Mouse (Mus musculus): ENCODE data around the gene Cavin2. TPM values are rescaled to one million over a fixed set of nuclear protein-coding genes. Genes with fewer than 3 reads are reported as not detected.

Gene Cavin2
- polyA plus RNA-seq (2015; fragmentation: Nextera tagmentation; extraction: Ambion mirVana) = 3.2 and 4.2 TPM in 2 replicates

GRCm38 (mm10) chr1:51288755-51289619 lies at the start of gene Cavin2:
Gene Cavin2 (plus strand): TSS chr1:51289126.
- H3K36me3 ChIP-seq = no peaks in the 10 kb centered on the region
- no peak within 1 kb of the TSS for H3K9ac ChIP-seq (replicated peaks)
- ATAC-seq = peak; percentile 34; the same call in 1 of the 2 replicates
- WGBS = 69% methylated on average over 17 of the region's 17 CpGs
- H3K4me2 ChIP-seq (replicated peaks) = no peak within 1 kb of the TSS
- no peaks in the 10 kb centered on the region for H3K9me3 ChIP-seq
- peaks cover 8% of the 10 kb centered on the region; the same call in 1 of the 2 replicates for H3K4me1 ChIP-seq (replicated peaks)
- H3K27ac ChIP-seq = no peak within 1 kb of the TSS
- H3K4me3 ChIP-seq (replicated peaks) = no peak within 1 kb of the TSS
- H3K27me3 ChIP-seq = no peaks in the 10 kb centered on the region

DNA sequence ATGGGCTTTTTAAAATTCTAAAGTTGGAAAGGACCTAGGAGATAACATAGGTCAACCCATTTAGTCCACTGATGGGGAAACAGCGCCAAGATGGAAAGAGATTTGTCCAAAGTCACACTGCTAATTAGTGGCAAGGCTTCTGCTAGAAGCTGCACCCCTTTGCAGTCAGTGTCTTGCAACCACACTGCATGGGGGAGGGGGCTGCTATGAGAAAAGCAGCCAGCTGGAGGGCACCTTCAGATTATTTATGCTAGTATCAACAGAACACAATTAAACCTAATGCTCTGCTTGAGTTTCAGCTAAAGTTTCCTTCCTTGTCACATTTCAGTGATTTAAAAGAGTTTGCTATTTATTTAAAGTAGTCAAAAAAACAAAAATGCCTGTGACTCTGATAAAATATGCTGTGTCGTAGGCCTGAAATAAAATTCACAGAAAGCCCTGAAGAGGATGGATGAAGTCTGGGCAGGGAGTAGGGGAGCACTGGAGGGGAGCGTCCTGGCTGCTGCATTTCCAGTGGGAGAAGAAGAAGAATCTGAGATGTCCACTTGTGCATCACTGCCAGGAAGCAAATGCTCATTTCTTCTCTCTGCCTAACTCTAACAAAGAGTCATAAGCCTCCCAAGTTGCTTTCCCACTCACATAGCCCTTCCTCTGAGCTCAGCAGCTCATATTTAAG lies 47.5 kb upstream of the Cavin2 start:
- Histone ChIP-seq H3K4me1 (replicated peaks) (no peaks in the 10 kb centered on the region), H3K36me3 (no peaks in the 10 kb centered on the region), H3K4me2 (replicated peaks) (no peak overlapping the region), H3K4me3 (replicated peaks) (no peak overlapping the region), H3K27me3 (no peaks in the 10 kb centered on the region), H3K9ac (replicated peaks) (no peak overlapping the region), H3K27ac (no peak overlapping the region), H3K9me3 (no peaks in the 10 kb centered on the region)
- ATAC-seq = no peak
- 82% methylated on average over 3 of the region's 3 CpGs for WGBS

DNA sequence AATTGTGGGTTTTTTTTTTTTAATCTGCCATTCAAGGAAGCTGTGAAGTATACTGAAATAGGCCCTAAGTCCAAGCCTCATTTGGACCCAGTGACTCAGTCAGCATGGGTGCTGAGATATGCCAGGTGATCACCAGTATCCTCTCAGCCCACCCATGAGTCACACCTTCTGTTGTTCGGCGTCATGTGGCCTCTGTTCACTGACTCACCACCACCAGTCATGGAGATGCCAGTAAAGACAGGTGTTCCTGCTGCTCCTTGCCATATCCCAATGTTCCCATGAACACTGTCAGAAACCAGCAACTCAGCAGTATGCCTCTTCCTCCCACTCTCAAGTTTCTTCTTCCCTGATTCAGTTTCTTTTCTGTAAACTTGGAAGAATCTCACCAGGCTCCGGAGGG lies 45.6 kb upstream of the Cavin2 start:
- no peaks in the 10 kb centered on the region for H3K4me1 ChIP-seq (replicated peaks)
- H3K27ac ChIP-seq = no peak overlapping the region
- no peaks in the 10 kb centered on the region for H3K27me3 ChIP-seq
- ATAC-seq = no peak
- no peak overlapping the region for H3K4me2 ChIP-seq (replicated peaks)
- H3K9me3 ChIP-seq = no peaks in the 10 kb centered on the region
- no peak overlapping the region for H3K4me3 ChIP-seq (replicated peaks)
- H3K9ac ChIP-seq (replicated peaks) = no peak overlapping the region
- H3K36me3 ChIP-seq = no peaks in the 10 kb centered on the region
- 90% methylated on average over 3 of the region's 3 CpGs for WGBS

DNA sequence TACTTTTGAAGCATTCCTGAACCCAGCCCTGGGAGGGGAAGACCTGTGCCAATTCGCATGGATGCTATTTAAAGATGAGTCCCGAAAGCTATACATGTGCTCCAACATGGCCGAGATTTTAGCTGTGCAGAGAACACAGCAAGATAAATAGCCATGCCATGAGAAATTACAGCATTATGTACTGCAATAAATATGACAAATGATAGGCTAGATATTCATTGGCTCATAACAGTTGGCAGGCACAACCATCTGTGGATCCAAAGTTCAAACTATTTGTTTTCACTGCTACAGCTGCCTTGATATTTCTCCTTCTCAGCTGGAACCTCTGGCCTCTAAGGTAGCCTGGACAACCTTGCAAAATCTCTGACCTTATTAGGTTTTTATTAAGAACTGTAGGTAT lies 45.1 kb upstream of the Cavin2 start:
- ATAC-seq = no peak
- Histone ChIP-seq H3K4me1 (replicated peaks) (no peaks in the 10 kb centered on the region), H3K4me3 (replicated peaks) (no peak overlapping the region), H3K27ac (no peak overlapping the region), H3K27me3 (no peaks in the 10 kb centered on the region), H3K9ac (replicated peaks) (no peak overlapping the region), H3K9me3 (no peaks in the 10 kb centered on the region), H3K36me3 (no peaks in the 10 kb centered on the region), H3K4me2 (replicated peaks) (no peak overlapping the region)
- 92% methylated on average over 3 of the region's 3 CpGs for WGBS

DNA sequence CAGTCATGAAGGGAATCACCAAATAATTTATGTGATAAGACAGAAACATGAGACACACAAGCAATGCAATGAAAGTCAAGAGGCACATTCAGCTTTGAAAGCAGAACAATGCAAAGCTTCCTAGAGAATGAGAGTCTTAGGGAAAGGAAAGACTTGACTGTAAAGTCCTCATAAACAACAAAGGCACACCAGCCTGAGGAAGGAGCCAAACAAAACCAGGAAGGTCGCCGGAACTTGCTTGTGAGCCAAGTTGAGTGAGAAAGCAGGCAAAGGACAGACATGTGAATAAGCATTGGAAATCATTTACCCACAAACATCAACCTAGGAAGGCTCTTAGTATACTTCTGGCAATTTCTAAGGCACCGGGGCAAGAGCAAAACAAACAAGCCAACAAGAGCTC lies 43.5 kb upstream of the Cavin2 start:
- WGBS = 82% methylated on average over 3 of the region's 3 CpGs
- ATAC-seq = no peak
- no peak overlapping the region for H3K27ac ChIP-seq

GRCm38 (mm10) chr1:51250302-51250701 lies 38.6 kb upstream of the Cavin2 start:
- H3K9me3 ChIP-seq = no peaks in the 10 kb centered on the region
- H3K4me1 ChIP-seq (replicated peaks) = no peaks in the 10 kb centered on the region
- H3K9ac ChIP-seq (replicated peaks) = no peak overlapping the region
- no peaks in the 10 kb centered on the region for H3K27me3 ChIP-seq
- no peak overlapping the region for H3K4me2 ChIP-seq (replicated peaks)
- 95% methylated on average over 5 of the region's 5 CpGs for WGBS
- no peaks in the 10 kb centered on the region for H3K36me3 ChIP-seq
- no peak overlapping the region for H3K27ac ChIP-seq
- no peak for ATAC-seq
- H3K4me3 ChIP-seq (replicated peaks) = no peak overlapping the region

More for the DNA sequence above, 43.5 kb upstream of the Cavin2 start:
- Histone ChIP-seq H3K4me3 (replicated peaks) (no peak overlapping the region), H3K4me2 (replicated peaks) (no peak overlapping the region), H3K36me3 (no peaks in the 10 kb centered on the region), H3K9ac (replicated peaks) (no peak overlapping the region), H3K27me3 (no peaks in the 10 kb centered on the region), H3K4me1 (replicated peaks) (no peaks in the 10 kb centered on the region), H3K9me3 (no peaks in the 10 kb centered on the region)

DNA sequence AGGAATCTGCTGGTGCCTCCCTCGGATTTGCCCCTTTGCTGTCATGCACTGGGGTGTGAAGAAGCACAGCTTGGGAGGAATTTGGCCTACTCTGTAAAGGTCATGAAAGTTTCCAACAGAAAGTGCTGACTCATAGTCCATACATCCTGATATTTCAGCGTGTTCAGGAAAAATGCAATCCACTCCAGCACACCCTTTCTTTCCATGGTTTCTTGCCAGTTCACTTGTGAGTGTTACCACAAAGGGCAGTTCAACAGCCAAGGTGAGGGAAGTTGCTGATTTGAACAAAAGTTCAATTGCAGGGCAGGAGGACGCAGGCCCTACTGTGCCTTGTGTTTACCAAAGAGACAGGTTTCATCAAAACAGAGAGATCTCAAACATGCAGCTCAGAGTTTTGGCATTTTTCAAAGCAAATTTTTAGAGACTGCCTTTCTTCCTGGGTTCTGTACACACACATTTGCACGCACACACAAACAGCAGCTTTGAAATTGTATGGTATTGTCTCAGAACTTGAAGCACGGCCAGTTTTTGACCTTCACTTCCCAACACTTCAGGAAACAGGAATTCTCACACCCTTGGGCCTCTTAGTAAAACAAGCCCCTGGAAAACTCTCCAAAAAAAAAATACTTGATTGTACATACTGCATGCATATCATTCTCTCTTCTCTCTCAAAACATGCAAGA lies 23.7 kb upstream of the Cavin2 start:
- Histone ChIP-seq H3K9me3 (no peaks in the 10 kb centered on the region), H3K4me2 (replicated peaks) (no peak overlapping the region), H3K27me3 (no peaks in the 10 kb centered on the region), H3K36me3 (no peaks in the 10 kb centered on the region), H3K4me1 (replicated peaks) (0 out of 2 replicates have a peak, but pooled peaks cover 2% of the 10 kb centered on the region), H3K27ac (no peak overlapping the region), H3K9ac (replicated peaks) (no peak overlapping the region), H3K4me3 (replicated peaks) (no peak overlapping the region)
- 62% methylated on average over 5 of the region's 5 CpGs for WGBS
- ATAC-seq = no peak

DNA sequence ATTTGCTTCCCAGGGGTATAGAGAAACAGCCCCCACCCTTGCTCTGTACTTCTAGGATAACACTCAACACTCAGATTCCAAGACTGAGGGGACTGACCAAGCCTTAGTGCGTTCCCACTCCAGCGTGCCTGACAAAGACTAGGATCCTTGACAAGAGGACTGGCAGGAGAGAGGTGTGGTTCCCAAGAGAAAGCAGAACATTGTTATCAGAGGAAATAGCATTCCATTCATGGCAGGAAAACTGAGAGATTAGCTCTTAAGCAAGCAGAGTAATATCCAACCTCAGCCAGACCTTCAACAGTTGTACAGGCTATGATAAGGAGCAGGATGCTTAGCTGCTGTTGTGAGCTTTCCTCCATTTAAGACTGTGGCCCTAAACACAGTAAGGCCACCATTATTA lies 23.0 kb upstream of the Cavin2 start:
- Histone ChIP-seq H3K4me3 (replicated peaks) (no peak overlapping the region), H3K4me1 (replicated peaks) (0 out of 2 replicates have a peak, but pooled peaks cover 2% of the 10 kb centered on the region), H3K4me2 (replicated peaks) (no peak overlapping the region), H3K9me3 (no peaks in the 10 kb centered on the region), H3K9ac (replicated peaks) (no peak overlapping the region), H3K27ac (no peak overlapping the region), H3K36me3 (no peaks in the 10 kb centered on the region), H3K27me3 (no peaks in the 10 kb centered on the region)
- 69% methylated on average over 2 of the region's 2 CpGs for whole genome bisulfite sequencing
- no peak for ATAC-seq

- Histone ChIP-seq H3K9me3 (no peaks in the 10 kb centered on the region), H3K4me1 (replicated peaks) (0 out of 2 replicates have a peak, but pooled peaks cover 2% of the 10 kb centered on the region), H3K27ac (no peak overlapping the region), H3K27me3 (no peaks in the 10 kb centered on the region), H3K4me3 (replicated peaks) (no peak overlapping the region), H3K9ac (replicated peaks) (no peak overlapping the region), H3K36me3 (no peaks in the 10 kb centered on the region), H3K4me2 (replicated peaks) (no peak overlapping the region)
- WGBS = 65% methylated on average over 5 of the region's 5 CpGs
- ATAC-seq = no peak
Measured at GRCm38 (mm10) chr1:51267125-51267524, 21.8 kb upstream of the Cavin2 start.

GRCm38 (mm10) chr1:51268225-51268624 lies 20.7 kb upstream of the Cavin2 start:
- H3K9me3 ChIP-seq = no peaks in the 10 kb centered on the region
- ATAC-seq = no peak
- no peaks in the 10 kb centered on the region for H3K36me3 ChIP-seq
- H3K4me2 ChIP-seq (replicated peaks) = no peak overlapping the region
- no peak overlapping the region for H3K4me3 ChIP-seq (replicated peaks)
- 0 out of 2 replicates have a peak, but pooled peaks cover 2% of the 10 kb centered on the region for H3K4me1 ChIP-seq (replicated peaks)
- no peak overlapping the region for H3K9ac ChIP-seq (replicated peaks)
- 92% methylated on average over 2 of the region's 2 CpGs for WGBS
- no peaks in the 10 kb centered on the region for H3K27me3 ChIP-seq
- no peak overlapping the region for H3K27ac ChIP-seq

GRCm38 (mm10) chr1:51270196-51270935 lies 18.6 kb upstream of the Cavin2 start:
- Histone ChIP-seq H3K27ac (no peak overlapping the region), H3K9me3 (no peaks in the 10 kb centered on the region), H3K4me2 (replicated peaks) (no peak overlapping the region), H3K36me3 (no peaks in the 10 kb centered on the region), H3K4me1 (replicated peaks) (0 out of 2 replicates have a peak, but pooled peaks cover 8% of the 10 kb centered on the region), H3K27me3 (no peaks in the 10 kb centered on the region), H3K4me3 (replicated peaks) (no peak overlapping the region), H3K9ac (replicated peaks) (no peak overlapping the region)
- no peak for ATAC-seq
- WGBS = 69% methylated on average over 5 of the region's 5 CpGs
